Mouse (Mus musculus) left cerebral cortex, postnatal 4 days (tissue): Measurements from ENCODE around the gene 6720489N17Rik. TPM values are rescaled to one million over a fixed set of nuclear protein-coding genes. Genes with fewer than 3 reads are reported as not detected.
A peak's percentile ranks its signal among the peaks of the same experiment; 100 is the strongest.
"Not testable (repeated sequence)": the region's sequence is repeated elsewhere in the genome, so short reads cannot be mapped to it uniquely, and the experiment has no call there.

Experiments used
- DNase-seq: peaks from one replicate; pipeline ENCODE4 v3.0.0-alpha.2; 2022
- intact Hi-C: fragments of 180-260 bp; cut with DNase I; formaldehyde crosslinking; loops from one replicate; pipeline ENCODE4 v1.15.1; 2025
- microRNA-seq: library from miRNA; unstranded; fragments of <30 nt; microRNA quantifications from one replicate; pipeline ENCODE4 v1.2.0, GENCODE M21; 2022
- total RNA-seq, 2 experiments: library from RNA; stranded (reverse); gene quantifications; 2 replicates each; pipeline ENCODE4 v1.2.3; 2021

The 6720489N17Rik gene
- 1 to 10 TPM; 4.0 to 4.4 TPM for total RNA-seq

DNA sequence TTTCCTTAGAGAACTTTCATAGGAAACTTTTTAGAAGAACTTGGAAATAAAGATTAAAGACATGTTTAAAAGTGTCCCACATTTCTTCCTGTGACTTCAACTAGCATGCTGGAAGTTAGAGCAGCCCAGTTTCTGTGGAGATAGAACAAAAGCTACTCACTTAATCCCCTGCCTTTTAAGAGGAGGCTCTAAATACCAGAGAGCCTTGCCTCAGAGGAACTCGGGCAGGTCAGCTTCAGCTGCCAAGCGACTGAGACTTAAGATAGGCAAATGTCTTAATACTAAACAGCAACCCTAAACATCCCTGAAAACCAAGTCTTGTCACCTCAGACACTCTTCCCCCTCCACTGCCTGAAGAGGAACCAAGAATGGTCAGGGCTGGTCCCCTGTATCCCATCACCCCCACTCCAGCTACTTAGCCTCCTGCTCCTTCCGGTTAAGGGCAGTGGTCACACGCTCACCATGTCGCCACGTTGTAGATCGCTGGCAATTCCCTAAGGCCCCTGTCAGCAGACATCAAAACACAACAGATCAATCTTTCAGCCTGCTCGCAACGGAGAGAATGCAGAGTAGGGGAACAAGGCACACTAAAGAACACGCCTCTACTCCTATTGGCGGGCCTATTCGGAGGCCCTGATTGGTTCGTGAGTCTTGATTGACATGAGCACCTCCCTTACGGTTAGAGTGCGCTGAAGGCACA lies at the start of gene 6720489N17Rik:
Gene 6720489N17Rik, minus strand, starts transcription at position 606 of the 700 bp plus-strand sequence.
- intact Hi-C loops: loop anchor here (10.0 kb wide), 1 partner anchor 231 kb away; the partner anchor contains the start of gene Fbp2
- DNase-seq: peak; percentile 72

- intact Hi-C loops: no loop called here
- DNase-seq: peak; percentile 1
Observed at GRCm38 (mm10) chr13:62653369-62653743, 29.4 kb upstream of the 6720489N17Rik start.

GRCm38 (mm10) chr13:62652681-62653368 lies 28.8 kb upstream of the 6720489N17Rik start:
- intact Hi-C loops: not testable (repeated sequence)
- peak; percentile 52 for DNase-seq

DNA sequence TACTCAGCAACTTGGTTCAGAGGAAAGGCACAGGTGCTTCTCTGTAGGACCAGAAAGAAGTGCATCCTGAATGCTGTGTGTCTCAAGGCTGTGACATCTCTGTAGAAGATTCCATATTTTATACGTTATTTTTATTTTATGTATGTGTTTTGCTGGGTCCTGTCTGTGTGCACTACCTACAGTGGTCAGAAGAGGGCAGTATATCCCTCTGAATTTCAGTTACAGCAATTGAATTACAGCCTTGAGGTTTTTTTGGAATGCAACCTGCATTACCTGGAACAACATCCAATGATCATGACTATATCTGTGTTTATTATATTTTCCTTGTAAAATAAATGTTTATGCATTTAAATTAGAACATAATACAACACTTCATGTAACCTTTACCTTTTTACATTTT lies 3.1 kb upstream of the 6720489N17Rik start:
- intact Hi-C loops: loop anchor here (10.0 kb wide), 1 partner anchor 228 kb away; the partner anchor contains the start of gene Fbp2
- DNase-seq: peak; percentile 13

- not testable (repeated sequence) for DNase-seq
- intact Hi-C loops: loop anchor here (10.0 kb wide), 1 partner anchor 231 kb away; the partner anchor contains the start of gene Fbp2
Observed at GRCm38 (mm10) chr13:62624277-62624665, 289 bp upstream of the 6720489N17Rik start.

DNA sequence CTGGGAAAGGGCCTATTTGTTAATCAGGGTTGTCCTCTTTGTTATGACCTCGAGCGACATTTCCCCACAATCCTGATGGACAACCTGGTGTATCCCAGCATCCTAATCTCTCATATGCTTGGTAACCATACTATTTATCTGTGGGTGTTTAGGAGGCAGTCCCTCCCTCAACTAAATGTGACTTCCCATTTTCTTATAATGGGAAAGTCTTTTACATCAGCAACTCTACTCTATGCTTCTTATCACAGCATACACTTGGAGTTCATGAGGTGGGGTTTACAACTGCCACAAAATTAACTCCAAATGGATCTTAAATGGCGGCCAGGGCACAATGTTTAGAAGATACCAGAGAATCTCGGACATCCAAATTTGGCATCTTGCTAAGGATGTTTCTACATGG lies 6.5 kb downstream of the 6720489N17Rik start:
- intact Hi-C loops, DNase-seq: not testable (repeated sequence)

GRCm38 (mm10) chr13:62571099-62571498 lies 52.9 kb downstream of the 6720489N17Rik start, which contains the start of gene Zfp934:
Zfp934 (minus strand) TSS chr13:62571199.
- DNase-seq, intact Hi-C loops: not testable (repeated sequence)

GRCm38 (mm10) chr13:62561696-62562095 lies 62.3 kb downstream of the 6720489N17Rik start:
- intact Hi-C loops: not testable (repeated sequence)
- peak; percentile 2 for DNase-seq

GRCm38 (mm10) chr13:62558189-62559110 lies 65.5 kb downstream of the 6720489N17Rik start, which contains the start of gene Zfp935:
Zfp935 (minus strand) TSS chr13:62558511.
- intact Hi-C loops: not testable (repeated sequence)
- DNase-seq: peak; percentile 47

Small RNA genes within 50 kb of the gene (microRNA-seq; reads per million reads assigned to microRNA genes)
- not detected for gene Gm24020

Other genes starting within 250 kb of the 6720489N17Rik start
- 1 to 10 TPM in 1 of 2 experiments, under 1 TPM in 1; 0.87 to 1.1 TPM for gene Gm3604, start 241.0 kb downstream of the 6720489N17Rik start, total RNA-seq
- 10 to 100 TPM; 18.6 to 18.8 TPM for gene Gm49359, start 157.3 kb downstream of the 6720489N17Rik start, total RNA-seq
- 1 to 10 TPM in 1 of 2 experiments, under 1 TPM in 1; 0.74 to 2.3 TPM for gene Zfp935, start 65.7 kb downstream of the 6720489N17Rik start, total RNA-seq
- 1 to 10 TPM; 7.8 to 9.4 TPM for gene Zfp934, start 53.0 kb downstream of the 6720489N17Rik start, total RNA-seq
- gene Platr25, start 136.5 kb upstream of the 6720489N17Rik start, total RNA-seq: 10 to 100 TPM; 15.2 to 20.5 TPM
- gene Gm5141, start 161.6 kb upstream of the 6720489N17Rik start, total RNA-seq: 1 to 10 TPM; 6.7 to 9.7 TPM
- under 1 TPM in 1 of 2 experiments, not detected in 1; 0.79 TPM for gene Fbp2, start 234.2 kb upstream of the 6720489N17Rik start, total RNA-seq